Mouse (Mus musculus) B cell, adult 2 months (primary cell): ENCODE measurements at regions not wholly inside any gene's neighbourhood (a gene's known extent, or its start where the extent isn't known, plus 50 kb on each side); places are given as distances from the start of the nearest gene placed in this dataset.
"Not testable (repeated sequence)": the region's sequence is repeated elsewhere in the genome, so short reads cannot be mapped to it uniquely, and the experiment has no call there.

Source experiments
- DNase-seq, 2 experiments: peaks; one replicate each; pipeline ENCODE4 v3.0.0; 2022

DNA sequence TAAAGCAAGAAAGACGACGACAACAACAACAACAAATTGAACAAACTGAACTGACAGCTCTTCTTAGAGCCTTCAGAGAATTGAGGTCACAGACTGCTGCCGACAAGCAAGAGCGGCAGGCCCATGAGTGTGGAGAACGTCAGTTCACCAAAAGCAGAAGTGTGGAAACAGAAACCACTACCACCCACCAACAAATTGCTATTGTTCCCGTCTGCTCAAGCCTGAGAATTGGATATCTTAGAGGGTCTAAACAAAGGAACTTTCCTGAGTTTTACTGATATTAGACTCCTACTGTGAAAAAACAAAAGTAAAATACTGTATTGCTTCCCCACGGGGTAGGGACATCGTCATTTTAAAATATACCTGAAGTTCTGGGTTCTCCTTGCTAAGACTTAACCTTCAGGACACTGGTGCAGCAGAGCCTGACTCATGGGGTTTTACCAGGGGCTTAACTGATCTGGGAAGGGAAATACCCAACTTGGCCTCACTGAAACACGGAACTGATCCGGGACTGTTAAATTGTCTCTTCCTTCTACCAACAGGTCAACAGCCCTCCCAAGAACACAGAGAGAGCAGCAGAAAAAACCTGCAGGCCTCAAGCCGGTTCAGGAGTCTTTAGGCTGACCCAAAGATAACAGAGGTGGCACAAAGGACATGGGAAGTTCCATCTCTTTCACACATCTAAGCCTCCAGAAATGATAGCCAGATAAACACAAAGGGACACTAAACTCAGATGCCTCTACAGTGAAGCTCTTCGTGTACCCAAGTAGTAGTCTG is 238.1 kb downstream of the Gm5426 start:
- DNase-seq = peak; percentile 76 to 80

DNA sequence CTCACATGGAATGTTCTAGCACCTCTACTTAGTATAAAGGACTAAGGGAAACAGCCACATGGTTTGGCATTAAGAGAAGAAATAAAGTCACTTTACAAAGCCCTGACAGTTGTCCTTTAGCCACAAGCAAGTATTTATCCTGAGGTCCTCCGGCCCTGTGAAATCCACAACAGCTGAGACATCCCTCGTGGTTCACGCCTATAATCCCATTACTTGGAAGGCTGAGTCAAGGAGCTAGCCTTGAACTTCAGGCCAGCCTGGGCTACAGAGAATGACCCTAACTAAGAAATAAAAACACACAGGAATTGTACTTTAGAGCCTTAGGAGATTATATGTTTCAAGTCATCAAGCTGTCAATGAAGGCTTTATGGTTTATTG is 238.7 kb downstream of the Gm5426 start:
- DNase-seq = no peak

DNA sequence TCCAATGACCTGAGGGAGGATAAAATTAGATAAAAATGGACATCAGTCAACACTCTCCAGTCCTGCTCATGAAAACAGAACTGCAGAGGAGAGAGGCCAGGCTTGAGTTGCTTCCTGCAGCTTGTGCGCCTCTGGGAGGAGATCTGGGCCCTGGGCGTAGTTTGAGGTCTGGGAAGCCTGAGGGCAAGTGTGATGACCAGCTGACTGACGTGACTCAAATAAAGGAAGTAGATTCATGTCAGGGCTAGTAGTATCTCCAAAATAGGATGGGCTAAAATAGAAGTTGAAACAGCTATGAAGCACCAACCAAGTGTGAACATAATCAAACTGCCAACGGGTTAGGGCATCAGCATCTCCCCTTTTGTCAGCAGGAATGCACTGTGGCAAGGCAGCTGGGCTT is 239.3 kb upstream of the Btg1 start:
- DNase-seq = peak; percentile 63 to 67

DNA sequence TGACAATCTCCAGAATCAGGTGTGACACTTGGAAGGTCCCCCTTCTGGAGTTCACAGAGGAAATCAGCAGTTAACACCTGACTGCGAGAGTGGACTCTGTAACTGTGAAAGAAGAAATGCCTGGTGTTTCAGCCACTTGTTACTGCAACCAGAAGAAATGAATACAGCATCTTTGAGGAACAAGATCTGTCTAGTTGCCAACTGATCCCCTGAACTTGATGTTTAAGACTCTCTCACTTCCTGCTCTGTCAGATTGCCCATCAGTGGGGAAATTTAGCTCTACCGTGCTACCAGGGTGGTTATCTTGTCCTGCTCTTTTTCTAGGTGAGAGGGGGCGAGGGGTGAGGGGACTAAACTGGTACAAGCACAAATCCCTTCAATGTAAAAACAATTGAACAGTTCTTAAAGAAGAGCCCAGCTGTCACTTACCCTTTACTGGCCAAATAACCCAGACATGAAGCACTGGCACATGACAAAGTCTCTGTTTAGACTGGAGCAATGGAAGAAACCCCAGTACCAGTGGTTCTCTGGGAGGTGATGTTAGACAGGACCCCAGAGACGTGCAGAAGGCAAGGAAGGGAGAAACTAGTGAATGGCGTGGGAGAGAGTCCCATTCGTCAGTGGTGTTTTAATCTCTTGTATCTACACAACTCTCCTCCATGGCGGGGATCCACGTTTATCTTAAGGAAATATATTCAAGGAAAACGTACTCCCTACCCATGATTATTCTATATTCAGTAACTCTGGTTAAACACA is 237.6 kb upstream of the Btg1 start:
- peak in 1 of 2 experiments; percentile 32 for DNase-seq

DNA sequence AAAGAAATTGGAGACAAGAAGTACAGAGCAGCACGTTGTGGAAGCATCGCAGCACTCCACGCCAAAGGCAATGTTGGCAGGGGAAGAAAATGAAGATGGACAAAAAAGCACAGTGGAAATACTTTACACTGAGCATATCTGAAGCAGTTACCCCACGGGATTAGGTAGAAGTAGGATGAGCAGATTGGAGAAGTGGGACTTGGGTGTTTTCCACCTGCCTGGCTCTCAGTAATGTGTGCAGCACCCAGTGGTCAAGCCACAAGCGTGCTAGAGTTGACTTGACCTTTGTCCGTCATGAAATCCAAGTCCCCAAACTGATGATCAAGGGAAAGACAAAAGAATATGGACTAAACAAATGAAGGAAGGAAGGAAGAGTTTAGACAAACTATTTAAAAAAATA is 235.1 kb upstream of the Btg1 start:
- DNase-seq = no peak

GRCm38 (mm10) chr10:96391748-96392147 is 225.1 kb upstream of the Btg1 start:
- DNase-seq = peak; percentile 53 to 57

GRCm38 (mm10) chr10:96392836-96393235 is 224.0 kb upstream of the Btg1 start:
- DNase-seq = no peak

GRCm38 (mm10) chr10:96394210-96394609 is 222.6 kb upstream of the Btg1 start:
- DNase-seq = no peak

DNA sequence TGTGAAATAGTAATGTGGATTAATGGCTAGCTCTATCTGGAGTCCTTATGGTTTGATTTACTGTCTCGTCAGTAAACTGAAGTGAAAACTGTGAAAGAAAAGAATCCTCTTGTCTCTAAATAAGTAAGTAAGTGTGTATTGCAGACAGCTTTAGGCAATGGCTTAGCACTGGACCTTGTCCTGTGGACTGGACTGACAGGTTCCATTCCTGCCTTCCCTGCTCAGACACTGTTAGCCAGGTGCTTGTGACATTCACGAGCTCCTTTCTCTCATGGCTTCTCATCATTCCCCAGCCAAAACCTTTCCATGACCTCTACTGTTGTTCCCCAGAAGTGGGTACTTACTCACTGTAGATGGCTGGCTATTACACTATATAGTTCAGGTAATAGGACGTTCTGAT is 221.8 kb upstream of the Btg1 start:
- no peak for DNase-seq

GRCm38 (mm10) chr10:96397931-96398561 is 218.8 kb upstream of the Btg1 start:
- DNase-seq = no peak

DNA sequence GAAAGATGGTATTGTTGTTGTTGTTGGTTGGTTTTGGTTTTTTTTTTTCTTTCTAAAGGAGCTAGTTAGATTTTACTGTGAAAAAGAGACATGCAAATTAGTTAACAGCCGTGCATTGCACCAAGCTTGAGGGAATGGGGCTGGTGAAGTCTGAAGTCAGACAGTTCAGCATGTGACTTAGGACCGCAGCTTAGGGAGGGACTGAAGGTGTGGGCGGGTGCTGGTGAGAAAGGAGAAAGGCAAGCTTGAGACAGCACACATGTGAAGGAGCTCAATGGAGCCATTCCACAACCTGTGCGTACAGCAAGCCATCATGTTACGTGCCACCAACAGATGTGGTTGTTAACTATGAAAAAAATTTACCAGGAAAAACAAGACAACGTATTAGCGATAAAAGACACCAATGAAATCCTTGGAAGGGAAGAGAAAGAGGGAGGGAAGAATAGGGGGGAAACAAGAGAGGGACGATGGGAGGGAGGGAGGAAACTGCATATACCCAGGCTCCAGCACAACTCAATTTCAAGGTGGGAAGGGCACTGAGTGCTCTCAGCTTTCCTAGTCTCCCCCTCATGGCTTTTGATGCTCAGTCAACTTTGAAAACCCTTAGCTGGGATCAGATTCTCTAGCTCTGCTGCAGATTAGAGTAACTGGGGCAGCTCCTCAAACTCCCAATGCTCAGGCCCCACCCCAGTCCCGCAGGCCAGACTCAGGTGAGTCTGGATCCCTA is 218.1 kb upstream of the Btg1 start:
- DNase-seq = peak; percentile 75 to 81

- DNase-seq = no peak
Observed at GRCm38 (mm10) chr10:96399636-96400400, 217.0 kb upstream of the Btg1 start.

DNA sequence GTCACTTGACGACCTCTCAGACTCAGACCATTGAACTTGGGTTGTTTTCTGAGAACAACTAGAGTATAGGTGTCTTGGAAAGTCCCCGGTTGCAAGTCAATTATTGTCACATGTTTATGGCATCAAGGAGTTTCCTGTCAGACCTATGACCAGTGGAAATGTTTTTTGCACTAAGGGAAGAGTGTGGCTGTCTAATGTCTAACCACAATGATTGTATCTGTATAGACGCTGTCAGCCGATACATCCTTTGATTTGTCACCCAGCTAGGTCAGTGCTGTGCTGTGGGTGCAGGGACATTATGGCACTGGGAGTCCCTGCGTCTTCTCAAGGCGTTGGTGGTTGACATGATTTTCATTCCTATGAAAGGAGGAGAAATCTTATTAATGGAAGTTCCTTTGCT is 216.0 kb upstream of the Btg1 start:
- peak; percentile 51 to 57 for DNase-seq

- no peak for DNase-seq
Observed at GRCm38 (mm10) chr10:96406306-96406705, 210.5 kb upstream of the Btg1 start.

DNA sequence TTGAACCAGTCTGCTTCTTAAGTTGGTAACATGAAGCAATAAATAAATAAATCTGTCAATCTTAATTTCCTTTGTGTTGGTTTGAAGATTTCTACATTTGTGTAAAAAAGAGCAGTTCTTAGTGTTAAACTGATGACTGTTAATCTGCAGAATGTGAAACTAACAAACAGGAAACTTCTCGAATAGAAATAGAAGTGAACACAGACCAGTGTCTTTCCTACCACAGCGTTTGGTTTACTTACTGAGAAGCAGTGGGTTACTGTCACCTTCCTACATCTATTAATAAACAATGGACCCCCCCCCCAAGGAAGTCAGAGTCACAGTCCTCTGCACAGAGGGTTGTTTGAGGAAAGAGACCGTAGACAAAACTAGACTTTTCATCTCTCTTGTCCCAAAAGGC is 209.0 kb upstream of the Btg1 start:
- DNase-seq = no peak

- DNase-seq = no peak
Observed at GRCm38 (mm10) chr10:96408250-96408649, 208.6 kb upstream of the Btg1 start.

- DNase-seq = no peak
Observed at GRCm38 (mm10) chr10:96410028-96410427, 206.8 kb upstream of the Btg1 start.

GRCm38 (mm10) chr10:96414807-96415206 is 202.0 kb upstream of the Btg1 start:
- DNase-seq = no peak

GRCm38 (mm10) chr10:96421506-96421905 is 195.3 kb upstream of the Btg1 start:
- DNase-seq = not testable (repeated sequence)

DNA sequence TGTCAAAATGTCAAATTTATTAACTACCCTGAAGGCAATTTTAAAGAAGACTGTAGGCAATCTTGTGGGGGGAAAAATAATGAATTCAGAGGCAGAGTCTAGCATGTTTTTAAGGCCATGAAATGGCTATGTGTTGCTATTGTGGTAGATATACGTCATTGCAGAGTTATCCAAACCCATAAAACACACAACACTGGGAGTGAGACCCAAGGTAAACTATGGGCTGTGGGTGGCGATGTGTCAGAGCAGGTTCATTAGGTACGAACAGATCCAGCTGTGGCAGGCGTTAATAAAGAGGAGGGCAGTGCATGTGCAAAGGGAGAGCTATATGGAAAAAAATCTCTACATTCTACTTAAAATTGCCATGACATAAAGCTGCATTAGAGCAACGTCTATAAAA is 189.4 kb upstream of the Btg1 start:
- no peak for DNase-seq

DNA sequence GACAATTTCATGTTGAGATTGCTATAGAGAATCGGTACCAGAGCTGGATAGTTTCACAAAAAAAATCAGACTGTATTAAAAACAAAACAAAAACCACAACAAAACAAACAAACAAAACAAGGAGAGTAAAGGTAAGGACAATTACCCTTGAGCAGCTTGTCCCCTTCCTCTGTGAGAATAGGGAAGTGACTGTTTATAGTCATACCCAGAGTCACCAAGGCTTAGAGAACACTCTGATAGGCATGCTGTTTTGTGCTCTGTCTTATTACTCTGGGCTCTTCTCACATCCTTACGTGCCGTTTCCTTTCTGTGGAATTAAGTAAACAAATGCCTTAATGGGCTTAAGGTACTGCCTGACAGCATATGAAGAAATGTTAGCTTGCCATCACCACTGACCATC is 186.7 kb upstream of the Btg1 start:
- peak in 1 of 2 experiments; percentile 22 for DNase-seq

DNA sequence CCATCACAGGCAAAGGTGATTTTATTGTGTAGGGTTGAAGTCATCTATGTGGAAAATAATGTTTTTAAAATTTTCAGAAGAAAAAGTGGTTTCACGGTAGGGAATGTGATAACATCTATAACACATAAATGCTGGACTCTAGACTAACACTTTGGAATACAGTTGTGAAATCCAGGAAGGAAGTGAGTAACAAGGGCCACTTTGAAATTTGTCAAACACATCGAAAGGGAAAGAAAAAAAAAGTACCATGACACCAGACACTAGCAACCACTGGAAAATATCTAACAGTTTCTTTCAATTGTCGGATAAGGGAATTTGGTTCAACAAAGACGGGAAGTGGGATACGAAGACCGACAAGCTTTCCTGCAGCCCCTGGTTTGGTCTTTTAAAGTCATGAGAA is 181.7 kb upstream of the Btg1 start:
- no peak for DNase-seq
